Mouse (Mus musculus) lung, postnatal 0 days (tissue): Measurements from ENCODE around the gene Kazn. TPM values are rescaled to one million over a fixed set of nuclear protein-coding genes. Genes with fewer than 3 reads are reported as not detected.

ENCODE experiments used
- ATAC-seq: fragments of 200-750 bp; cut with Nextera tagmentation; 2 replicates; pipeline ENCODE4 v1.8.0; 2017; ENCODE audit warnings: moderate library complexity
- DNase-seq: peaks from one replicate; pipeline ENCODE4 v3.0.0-alpha.2; 2016; ENCODE audit warnings: low spot score
- H3K27ac ChIP-seq: fragments of 300-500 bp; sonication (generic); 2 replicates; pipeline ENCODE4 v1.5.1; 2014; ENCODE audit warnings: antibody characterized with exemption, mild to moderate bottlenecking, low read length, mixed read lengths
- H3K27me3 ChIP-seq: fragments of 300-500 bp; sonication (generic); replicated peaks from 2 replicates; pipeline ENCODE4 v1.6.1; 2014; ENCODE audit warnings: low read length, mixed read lengths; ENCODE audit not compliant: insufficient read depth
- H3K36me3 ChIP-seq: fragments of 300-500 bp; sonication (generic); 2 replicates; pipeline ENCODE4 v1.6.1; 2014; ENCODE audit warnings: low read length, mixed read lengths; ENCODE audit not compliant: insufficient read depth
- H3K4me1 ChIP-seq: fragments of 300-500 bp; sonication (generic); 2 replicates; pipeline ENCODE4 v1.6.1; 2014; ENCODE audit warnings: antibody characterized with exemption, low read depth, low read length, mixed read lengths; ENCODE audit not compliant: insufficient read depth
- H3K4me2 ChIP-seq: fragments of 300-500 bp; sonication (generic); replicated peaks from 2 replicates; pipeline ENCODE4 v1.6.1; 2014; ENCODE audit warnings: low read depth, mild to moderate bottlenecking, low read length, moderate library complexity, mixed read lengths
- H3K4me3 ChIP-seq: fragments of 300-500 bp; sonication (generic); 2 replicates; pipeline ENCODE4 v1.5.1; 2014; ENCODE audit warnings: low read depth, low read length
- H3K9ac ChIP-seq: fragments of 300-500 bp; sonication (generic); replicated peaks from 2 replicates; pipeline ENCODE4 v1.6.1; 2014; ENCODE audit warnings: low read depth, mild to moderate bottlenecking
- H3K9me3 ChIP-seq: fragments of 300-500 bp; sonication (generic); 2 replicates; pipeline ENCODE4 v1.6.1; 2016; ENCODE audit warnings: low read length, mixed read lengths
- CTCF ChIP-seq: IDR thresholded peaks from 2 replicates; pipeline ENCODE4 v1.5.1; 2016; ENCODE audit warnings: antibody characterized with exemption, mild to moderate bottlenecking
- EP300 ChIP-seq: IDR thresholded peaks from 2 replicates; pipeline ENCODE4 v1.6.1; 2016; ENCODE audit warnings: antibody characterized with exemption, mild to moderate bottlenecking, control low read depth
- WGBS: fragments of 180-500 bp; shearing (Covaris S2); extraction: QIAGEN DNeasy Blood & Tissue Kit; methylation state at CpG from one replicate; pipeline ENCODE4 v1.1.7; 2014; 5-methylcytosine and 5-hydroxymethylcytosine counted together
- polyA plus RNA-seq: library from polyadenylated mRNA; unstranded; fragments of >200 nt; fragmentation: Nextera tagmentation; extraction: Ambion mirVana; gene quantifications from 2 replicates; pipeline ENCODE4 v1.2.1, GENCODE M21; 2015

Gene Kazn
- polyA plus RNA-seq, 1 experiment from 2014 or later = 6.0 TPM

DNA sequence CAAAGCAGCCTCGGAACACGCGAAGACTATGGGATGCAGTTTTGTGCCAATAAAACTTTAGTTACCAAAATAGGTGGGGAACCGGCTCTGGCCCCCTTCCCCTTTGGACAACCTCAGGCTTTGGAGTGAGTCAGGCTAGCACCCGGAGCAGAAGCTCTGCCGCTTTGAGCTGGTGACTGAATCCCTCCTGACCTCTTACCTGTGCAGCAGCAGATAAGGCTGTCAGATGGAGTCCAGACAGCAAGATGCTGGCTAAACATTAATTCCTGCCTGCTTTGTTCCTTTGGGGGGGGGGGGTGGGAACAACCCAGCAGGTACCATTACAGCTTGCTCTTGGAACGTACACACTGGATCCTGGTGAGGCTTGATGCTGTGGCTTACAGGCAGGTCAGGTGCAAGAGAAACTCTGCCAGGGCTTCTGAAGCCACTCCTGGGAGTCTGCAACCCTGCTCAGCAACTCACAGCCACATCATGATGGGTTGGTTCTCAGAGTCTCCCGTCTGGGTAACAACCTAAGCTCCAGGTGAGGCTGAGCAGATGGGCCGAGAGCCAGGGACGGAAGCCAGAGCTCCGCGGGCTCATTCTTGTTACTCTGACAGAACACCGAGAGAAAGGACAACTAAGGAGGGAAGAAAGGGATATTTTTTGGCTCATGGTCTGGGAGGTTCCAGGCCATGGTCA is 54.2 kb downstream of the Kazn start:
- no peak overlapping the region for H3K27ac ChIP-seq

DNA sequence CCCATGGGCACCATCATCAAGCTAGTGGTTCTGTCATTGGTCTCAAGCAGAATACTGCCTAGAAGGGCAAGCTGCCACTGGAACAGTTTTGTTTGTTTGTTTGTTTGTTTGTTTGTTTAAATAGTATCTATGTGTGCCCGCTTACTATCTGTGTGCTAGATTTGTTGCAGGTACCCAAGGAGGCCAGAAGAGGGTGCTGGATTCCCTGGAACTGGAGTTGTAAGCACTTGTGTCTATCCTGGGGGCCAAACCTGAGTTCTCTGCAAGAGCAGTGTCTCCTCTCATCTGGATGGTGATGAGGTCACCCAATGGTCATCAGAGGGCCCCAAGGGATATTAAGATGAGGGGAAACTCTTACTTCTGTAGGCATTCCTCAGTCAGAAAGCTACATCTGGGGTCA is 55.6 kb downstream of the Kazn start:
- DNase-seq (no peak), ATAC-seq (no peak)
- H3K4me2 ChIP-seq = no peak overlapping the region
- H3K36me3 ChIP-seq = no peaks in the 10 kb centered on the region
- H3K9me3 ChIP-seq = no peaks in the 10 kb centered on the region
- H3K27me3 ChIP-seq = no peaks in the 10 kb centered on the region
- no peak overlapping the region for H3K9ac ChIP-seq
- TF ChIP-seq CTCF (peak; percentile 52), EP300 (no peak)
- no peak overlapping the region for H3K27ac ChIP-seq
- H3K4me1 ChIP-seq = peaks cover 19% of the 10 kb centered on the region; the same call in 1 of the 2 replicates
- H3K4me3 ChIP-seq = no peak overlapping the region
- WGBS = 87% methylated on average over 1 of the region's 1 CpGs

More for the DNA sequence above, 54.2 kb downstream of the Kazn start:
- H3K9me3 ChIP-seq = no peaks in the 10 kb centered on the region
- H3K4me1 ChIP-seq = peaks cover 14% of the 10 kb centered on the region; the same call in 1 of the 2 replicates
- ATAC-seq = no peak
- no peak overlapping the region for H3K4me3 ChIP-seq
- no peak overlapping the region for H3K4me2 ChIP-seq
- no peak for DNase-seq
- TF ChIP-seq CTCF = no peak
- no peak for TF ChIP-seq EP300
- H3K36me3 ChIP-seq = no peaks in the 10 kb centered on the region
- H3K27me3 ChIP-seq = no peaks in the 10 kb centered on the region
- H3K9ac ChIP-seq = no peak overlapping the region
- 59% methylated on average over 13 of the region's 13 CpGs for WGBS

DNA sequence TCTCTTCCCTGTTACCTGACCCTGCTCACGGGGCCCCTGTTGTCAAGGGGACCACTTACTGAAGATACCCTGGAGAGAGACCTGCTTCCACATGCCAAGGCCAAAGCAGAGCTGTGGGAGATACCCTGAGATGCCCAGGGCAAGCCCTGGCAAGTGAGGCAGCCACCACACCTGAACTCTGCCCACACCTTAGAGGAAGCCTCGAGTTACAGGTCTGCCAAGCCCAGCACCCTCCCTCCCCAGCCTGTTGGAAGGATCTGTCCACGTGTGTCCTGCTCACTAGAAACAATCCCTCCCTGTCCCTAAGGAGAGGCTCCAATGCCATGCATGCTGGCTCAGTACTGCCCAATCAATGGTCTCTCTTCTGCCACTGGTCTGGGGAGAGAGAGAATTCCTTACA is 56.2 kb downstream of the Kazn start:
- Histone ChIP-seq H3K4me2 (no peak overlapping the region), H3K36me3 (no peaks in the 10 kb centered on the region), H3K27ac (no peak overlapping the region), H3K9me3 (no peaks in the 10 kb centered on the region), H3K4me1 (peaks cover 19% of the 10 kb centered on the region; the same call in 1 of the 2 replicates), H3K27me3 (no peaks in the 10 kb centered on the region), H3K4me3 (no peak overlapping the region), H3K9ac (no peak overlapping the region)
- DNase-seq (no peak), ATAC-seq (no peak)
- WGBS = 53% methylated on average over 3 of the region's 3 CpGs
- TF ChIP-seq CTCF = no peak
- no peak for TF ChIP-seq EP300

DNA sequence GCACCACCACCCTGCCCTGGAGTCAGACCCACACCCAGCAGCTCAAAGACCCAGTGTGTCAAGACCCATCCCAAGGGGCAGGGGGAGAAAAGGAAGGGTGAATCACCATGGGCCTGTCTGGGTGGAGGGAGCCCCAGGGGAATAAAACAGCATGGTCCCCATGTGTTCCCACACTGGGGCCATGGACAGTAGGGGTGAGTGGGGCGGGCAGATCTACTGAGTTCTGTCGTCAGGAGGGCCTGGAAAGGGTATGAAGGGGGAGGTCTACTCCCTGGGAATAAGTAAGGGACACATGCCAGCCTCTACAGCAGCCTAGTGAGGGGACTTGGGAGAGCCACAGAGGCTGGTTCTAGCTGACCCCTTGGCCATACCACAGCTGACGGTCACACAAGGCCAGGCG is 57.6 kb downstream of the Kazn start:
- H3K4me1 ChIP-seq = peaks cover 19% of the 10 kb centered on the region; the same call in 1 of the 2 replicates
- no peak overlapping the region for H3K27ac ChIP-seq
- TF ChIP-seq EP300 (no peak; the same call in 1 of the 2 replicates), CTCF (no peak)

DNA sequence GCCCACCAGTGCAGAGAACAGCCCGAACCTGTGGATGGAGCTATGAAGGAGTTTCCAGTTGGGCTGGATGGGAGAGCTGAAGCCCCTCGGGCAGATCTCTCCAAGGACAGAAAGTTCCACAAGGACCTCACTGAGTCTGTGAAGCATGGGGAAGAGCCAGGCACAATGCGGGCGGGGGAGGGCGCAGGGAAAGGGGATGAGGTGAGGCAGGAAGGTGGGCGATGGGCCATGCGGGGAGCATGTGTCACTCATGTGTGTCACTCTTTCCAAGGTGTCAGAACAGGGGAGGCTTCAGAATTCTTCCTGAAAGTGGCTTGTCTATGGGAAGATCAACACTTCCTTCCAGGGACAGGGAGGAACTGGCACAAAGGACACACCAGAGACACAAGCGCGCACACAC is 58.3 kb downstream of the Kazn start:
- no peaks in the 10 kb centered on the region for H3K9me3 ChIP-seq
- no peak overlapping the region for H3K4me2 ChIP-seq
- no peak for TF ChIP-seq CTCF
- TF ChIP-seq EP300 = no peak
- no peaks in the 10 kb centered on the region for H3K36me3 ChIP-seq
- ATAC-seq (no peak), DNase-seq (no peak)
- H3K4me1 ChIP-seq = peaks cover 19% of the 10 kb centered on the region; the same call in 1 of the 2 replicates
- 57% methylated on average over 9 of the region's 9 CpGs for WGBS
- H3K27me3 ChIP-seq = no peaks in the 10 kb centered on the region
- no peak overlapping the region for H3K9ac ChIP-seq
- H3K4me3 ChIP-seq = no peak overlapping the region
- H3K27ac ChIP-seq = peak overlapping the region; percentile 68

More for the DNA sequence above, 57.6 kb downstream of the Kazn start:
- Histone ChIP-seq H3K9me3 (no peaks in the 10 kb centered on the region), H3K36me3 (no peaks in the 10 kb centered on the region), H3K4me3 (no peak overlapping the region), H3K9ac (no peak overlapping the region), H3K4me2 (no peak overlapping the region), H3K27me3 (no peaks in the 10 kb centered on the region)
- ATAC-seq = no peak
- 77% methylated on average over 4 of the region's 4 CpGs for WGBS
- peak; percentile 28 for DNase-seq

DNA sequence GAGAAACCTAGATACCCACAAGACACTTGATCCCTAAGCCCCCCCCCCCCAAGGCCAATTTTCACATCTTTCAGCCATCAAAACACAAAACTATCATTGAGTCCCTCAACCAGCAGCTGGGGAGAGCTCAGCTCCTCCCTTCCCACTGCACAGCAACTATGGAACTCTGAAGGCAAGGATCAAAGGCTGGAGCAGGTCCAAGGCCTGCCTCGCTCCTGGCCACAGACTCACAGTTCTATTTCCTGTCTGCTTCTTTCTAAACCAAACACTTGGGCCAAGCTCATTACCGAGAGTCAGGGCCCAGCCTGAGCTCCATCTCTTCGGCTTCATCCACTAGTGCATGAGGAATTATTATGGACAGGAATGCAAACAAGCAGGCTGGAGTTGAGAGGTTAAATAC is 58.9 kb downstream of the Kazn start:
- ATAC-seq (peak; percentile 74), DNase-seq (peak; percentile 91)
- Histone ChIP-seq H3K4me2 (peak overlapping the region; percentile 9; the same call in 1 of the 2 replicates), H3K4me3 (no peak overlapping the region), H3K27me3 (no peaks in the 10 kb centered on the region), H3K9me3 (no peaks in the 10 kb centered on the region), H3K4me1 (peaks cover 19% of the 10 kb centered on the region; the same call in 1 of the 2 replicates), H3K27ac (peak overlapping the region; percentile 68), H3K36me3 (no peaks in the 10 kb centered on the region), H3K9ac (no peak overlapping the region)
- TF ChIP-seq CTCF (no peak), EP300 (peak; percentile 47)
- WGBS = 2% methylated on average over 3 of the region's 3 CpGs
